Mouse (Mus musculus): ENCODE data around the gene Parp4. TPM values are rescaled to one million over a fixed set of nuclear protein-coding genes. Genes with fewer than 3 reads are reported as not detected.

Parp4 gene
- polyA plus RNA-seq (2021): 28.3 TPM

GRCm38 (mm10) chr14:56575416-56575815, at the start of gene Parp4, which contains the start of gene Cenpj:
Gene Parp4 (plus strand): TSS chr14:56575619.
Gene Cenpj (minus strand): TSS chr14:56575425.
- ChIA-PET CTCF (interaction anchor here (0.8 kb wide), 1 partner anchor 9 kb away, joined by 3 read pairs; no protein-coding TSS in a partner anchor), POLR2A (no interaction called here)
- ATAC-seq (peak; percentile 93), DNase-seq (ENCODE audit: low read depth, low spot score) (peak; percentile 55)
- TF ChIP-seq CTCF (IDR thresholded peaks at IDR 0.05): no peak
- in situ Hi-C loops (cut with MboI; ENCODE audit: low pct_unique_long_range_greater_than_20kb): no loop called here
- H3K27me3 ChIP-seq: no peaks in the 10 kb centered on the region

- ATAC-seq: no peak
- TF ChIP-seq CTCF (IDR thresholded peaks at IDR 0.05): no peak
- CTCF ChIA-PET: no interaction called here
- no peaks in the 10 kb centered on the region for H3K27me3 ChIP-seq
- DNase-seq (ENCODE audit: low read depth, low spot score): no peak
- in situ Hi-C loops (cut with MboI; ENCODE audit: low pct_unique_long_range_greater_than_20kb): no loop called here
- POLR2A ChIA-PET: no interaction called here
Measured at GRCm38 (mm10) chr14:56530788-56531187, 44.6 kb upstream of the Parp4 start.

- CTCF ChIA-PET: no interaction called here
- no peak for ATAC-seq
Measured at GRCm38 (mm10) chr14:56544946-56545345, 30.5 kb upstream of the Parp4 start.

GRCm38 (mm10) chr14:56545491-56545890, 29.9 kb upstream of the Parp4 start:
- DNase-seq (ENCODE audit: low read depth, low spot score): no peak
- CTCF ChIA-PET: no interaction called here
- no peaks in the 10 kb centered on the region for H3K27me3 ChIP-seq
- in situ Hi-C loops (cut with MboI; ENCODE audit: low pct_unique_long_range_greater_than_20kb): no loop called here
- no peak for ATAC-seq
- TF ChIP-seq CTCF (IDR thresholded peaks at IDR 0.05): no peak
- POLR2A ChIA-PET: no interaction called here

More at GRCm38 (mm10) chr14:56544946-56545345, 30.5 kb upstream of the Parp4 start:
- H3K27me3 ChIP-seq: no peaks in the 10 kb centered on the region
- in situ Hi-C loops (cut with MboI; ENCODE audit: low pct_unique_long_range_greater_than_20kb): no loop called here
- POLR2A ChIA-PET: no interaction called here
- TF ChIP-seq CTCF (IDR thresholded peaks at IDR 0.05): no peak
- no peak for DNase-seq (ENCODE audit: low read depth, low spot score)

GRCm38 (mm10) chr14:56550960-56551359, 24.5 kb upstream of the Parp4 start:
- ChIA-PET CTCF (no interaction called here), POLR2A (no interaction called here)
- no peak for TF ChIP-seq CTCF (IDR thresholded peaks at IDR 0.05)
- H3K27me3 ChIP-seq: no peaks in the 10 kb centered on the region
- no peak for ATAC-seq
- no peak for DNase-seq (ENCODE audit: low read depth, low spot score)
- in situ Hi-C loops (cut with MboI; ENCODE audit: low pct_unique_long_range_greater_than_20kb): no loop called here

GRCm38 (mm10) chr14:56552924-56553323, 22.5 kb upstream of the Parp4 start:
- no peak for TF ChIP-seq CTCF (IDR thresholded peaks at IDR 0.05)
- ATAC-seq (no peak), DNase-seq (ENCODE audit: low read depth, low spot score) (no peak)
- POLR2A ChIA-PET: no interaction called here
- H3K27me3 ChIP-seq: no peaks in the 10 kb centered on the region
- CTCF ChIA-PET: no interaction called here
- in situ Hi-C loops (cut with MboI; ENCODE audit: low pct_unique_long_range_greater_than_20kb): no loop called here

GRCm38 (mm10) chr14:56553331-56553730, 22.1 kb upstream of the Parp4 start:
- in situ Hi-C loops (cut with MboI; ENCODE audit: low pct_unique_long_range_greater_than_20kb): no loop called here

GRCm38 (mm10) chr14:56554716-56555115, 20.7 kb upstream of the Parp4 start:
- no peak for ATAC-seq
- no peak for TF ChIP-seq CTCF (IDR thresholded peaks at IDR 0.05)
- POLR2A ChIA-PET: no interaction called here
- in situ Hi-C loops (cut with MboI; ENCODE audit: low pct_unique_long_range_greater_than_20kb): no loop called here
- DNase-seq (ENCODE audit: low read depth, low spot score): no peak
- H3K27me3 ChIP-seq: no peaks in the 10 kb centered on the region
- CTCF ChIA-PET: no interaction called here

More at GRCm38 (mm10) chr14:56553331-56553730, 22.1 kb upstream of the Parp4 start:
- CTCF ChIA-PET: interaction anchor here (1.1 kb wide), 2 partner anchors 16 to 21 kb away, joined by 3 read pairs; no protein-coding TSS in a partner anchor
- DNase-seq (ENCODE audit: low read depth, low spot score) (no peak), ATAC-seq (no peak)
- H3K27me3 ChIP-seq: no peaks in the 10 kb centered on the region
- TF ChIP-seq CTCF (IDR thresholded peaks at IDR 0.05): no peak
- POLR2A ChIA-PET: no interaction called here

GRCm38 (mm10) chr14:56559134-56559533, 16.3 kb upstream of the Parp4 start:
- ChIA-PET POLR2A (no interaction called here), CTCF (interaction anchor here (1.4 kb wide), 3 partner anchors 9 to 11 kb away, joined by 3 to 4 read pairs (median 3); no protein-coding TSS in a partner anchor)
- TF ChIP-seq CTCF (IDR thresholded peaks at IDR 0.05): no peak
- in situ Hi-C loops (cut with MboI; ENCODE audit: low pct_unique_long_range_greater_than_20kb): no loop called here
- ATAC-seq (no peak), DNase-seq (ENCODE audit: low read depth, low spot score) (no peak)
- H3K27me3 ChIP-seq: no peaks in the 10 kb centered on the region

GRCm38 (mm10) chr14:56567476-56567875, 7.9 kb upstream of the Parp4 start:
- no peak for DNase-seq (ENCODE audit: low read depth, low spot score)
- POLR2A ChIA-PET: no interaction called here
- no peak for ATAC-seq
- no peak for TF ChIP-seq CTCF (IDR thresholded peaks at IDR 0.05)
- in situ Hi-C loops (cut with MboI; ENCODE audit: low pct_unique_long_range_greater_than_20kb): no loop called here
- no peaks in the 10 kb centered on the region for H3K27me3 ChIP-seq
- CTCF ChIA-PET: interaction anchor here (1.1 kb wide), 2 partner anchors 9 to 11 kb away, joined by 3 read pairs; no protein-coding TSS in a partner anchor

GRCm38 (mm10) chr14:56569041-56569440, 6.4 kb upstream of the Parp4 start:
- no peak for TF ChIP-seq CTCF (IDR thresholded peaks at IDR 0.05)
- no peaks in the 10 kb centered on the region for H3K27me3 ChIP-seq
- CTCF ChIA-PET: interaction anchor here (1.0 kb wide), 1 partner anchor 15 kb away, joined by 3 read pairs; no protein-coding TSS in a partner anchor
- ATAC-seq (no peak), DNase-seq (ENCODE audit: low read depth, low spot score) (no peak)
- POLR2A ChIA-PET: no interaction called here
- in situ Hi-C loops (cut with MboI; ENCODE audit: low pct_unique_long_range_greater_than_20kb): no loop called here
